Mouse (Mus musculus) right cerebral cortex, postnatal 14 days (tissue): ENCODE measurements around the gene Gja3.
"Not testable (repeated sequence)": the region's sequence is repeated elsewhere in the genome, so short reads cannot be mapped to it uniquely, and the experiment has no call there.

Source experiments
- DNase-seq: peaks from one replicate; pipeline ENCODE4 v3.0.0; 2022

Gene Gja3

GRCm38 (mm10) chr14:57032850-57033249 is 25.1 kb downstream of the Gja3 start:
- DNase-seq = no peak

- DNase-seq = no peak
Measured at GRCm38 (mm10) chr14:57018436-57018835, 39.5 kb downstream of the Gja3 start.

DNA sequence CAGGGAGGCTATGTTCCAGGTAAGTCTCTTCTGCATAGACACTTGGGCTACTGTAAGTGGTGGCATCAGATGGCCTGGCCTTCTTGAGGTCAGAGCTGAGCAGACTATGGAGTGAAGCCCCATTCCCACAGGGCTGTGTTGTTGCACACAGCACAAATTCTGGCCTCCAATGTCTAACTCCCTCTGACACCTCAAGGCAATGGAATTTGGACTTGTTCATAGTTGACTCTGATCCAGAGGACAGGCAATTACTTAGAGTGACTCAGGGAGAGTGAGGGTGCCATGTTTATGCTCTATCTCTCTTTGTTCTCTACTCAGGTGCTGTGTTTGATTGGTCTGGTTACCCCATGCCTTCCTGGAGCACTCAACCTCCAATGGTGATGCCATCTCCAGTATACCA is 41.1 kb downstream of the Gja3 start:
- not testable (repeated sequence) for DNase-seq

DNA sequence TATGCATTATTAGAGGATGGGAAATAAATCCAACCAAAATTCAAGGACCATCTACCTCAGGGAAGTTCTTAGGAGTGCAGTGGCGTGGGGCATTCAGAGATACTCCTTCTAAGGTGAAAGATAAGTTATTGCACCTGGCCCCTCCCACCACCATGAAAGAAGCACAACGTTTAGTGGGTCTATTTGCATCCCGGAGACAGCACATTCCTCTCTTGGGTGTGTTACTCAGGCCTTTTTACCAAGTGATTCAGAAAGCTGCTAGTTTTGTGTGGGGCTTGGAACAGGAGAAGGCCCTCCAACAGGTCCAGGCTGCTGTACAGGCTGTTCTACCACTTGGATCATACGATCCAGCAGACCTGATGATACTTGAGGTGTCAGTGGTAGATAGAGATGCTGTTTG is 69.3 kb downstream of the Gja3 start:
- DNase-seq = no peak
